Mouse (Mus musculus): ENCODE results near the gene Zfp451.
"Not testable (repeated sequence)": the region's sequence is repeated elsewhere in the genome, so short reads cannot be mapped to it uniquely, and the experiment has no call there.

Gene Zfp451

DNA sequence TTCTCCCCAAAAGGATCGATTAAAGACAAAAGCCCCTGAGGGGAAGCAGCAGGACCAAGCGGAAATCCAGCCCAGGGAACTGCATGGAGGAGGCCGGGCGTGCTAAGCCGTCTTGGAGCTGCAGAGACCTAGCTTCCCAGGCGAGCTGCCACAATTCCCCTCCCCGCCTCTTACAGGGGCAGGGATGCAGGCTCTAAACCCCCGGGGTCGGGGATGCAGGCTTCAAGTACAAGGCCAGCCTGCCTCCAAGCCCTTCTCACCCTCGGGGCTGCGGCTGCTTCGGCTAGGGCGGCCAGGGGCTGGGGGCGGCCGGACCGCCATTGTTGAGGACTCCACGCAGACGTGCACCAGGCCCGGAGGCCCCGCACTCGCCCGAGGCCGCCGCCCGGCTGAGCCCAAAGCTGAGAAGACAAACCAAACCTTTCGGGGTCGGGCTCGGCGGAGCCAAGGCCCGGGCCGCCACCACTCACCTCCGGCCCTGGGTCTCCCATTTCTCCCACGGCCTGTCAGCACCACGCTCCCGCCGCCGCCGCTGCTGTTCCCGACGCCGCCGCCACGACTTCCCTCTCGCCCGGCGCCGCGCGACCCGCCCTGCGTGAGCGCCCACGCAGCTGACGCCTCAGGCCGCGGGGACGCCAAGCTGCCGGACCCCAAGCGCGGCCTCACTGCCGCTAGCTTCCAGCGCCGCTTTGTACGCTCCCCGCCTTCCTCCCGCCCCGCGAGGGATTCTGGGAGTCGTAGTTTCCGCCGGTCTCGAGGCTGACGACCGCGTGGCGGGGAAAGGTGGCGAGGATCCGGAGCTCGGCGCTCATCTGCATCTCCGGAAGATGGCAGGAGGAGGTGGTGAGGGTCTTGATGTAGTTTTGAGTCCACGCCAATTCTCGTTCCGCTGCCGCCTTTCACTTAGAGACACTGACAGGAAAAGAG is at the start of gene Zfp451:
TSS of gene Zfp451 (minus strand) at position 728 of the 927 bp plus-strand sequence.
- DNase-seq (ENCODE audit: low read depth, low spot score) = peak; percentile 94

GRCm38 (mm10) chr1:33846807-33847206 is 32.4 kb upstream of the Zfp451 start:
- no peak for DNase-seq (ENCODE audit: low read depth, low spot score)

GRCm38 (mm10) chr1:33843823-33844222 is 29.4 kb upstream of the Zfp451 start:
- no peak for DNase-seq (ENCODE audit: low read depth, low spot score)

DNA sequence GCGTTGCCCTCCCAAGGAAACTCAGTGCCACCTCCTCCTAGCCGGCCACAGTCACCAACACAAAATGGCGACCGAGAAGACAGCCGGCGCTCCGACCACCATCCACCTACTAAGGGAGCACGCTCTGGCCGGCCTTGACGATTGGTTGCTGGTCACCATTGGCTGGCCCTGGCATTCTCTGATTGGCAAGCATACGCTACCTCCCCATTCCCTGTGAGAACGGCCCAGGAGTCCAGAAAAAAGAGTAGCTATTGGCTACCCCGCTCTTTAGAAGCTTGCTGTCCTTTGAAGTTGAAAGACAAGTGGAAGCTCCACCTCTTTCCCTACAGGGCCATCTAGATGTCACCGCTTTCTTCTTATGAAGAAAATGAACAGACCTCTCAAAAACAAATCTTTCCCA is 24.6 kb upstream of the Zfp451 start:
- DNase-seq (ENCODE audit: low read depth, low spot score) = not testable (repeated sequence)

- no peak for DNase-seq (ENCODE audit: low read depth, low spot score)
Observed at GRCm38 (mm10) chr1:33830586-33830985, 16.2 kb upstream of the Zfp451 start.

DNA sequence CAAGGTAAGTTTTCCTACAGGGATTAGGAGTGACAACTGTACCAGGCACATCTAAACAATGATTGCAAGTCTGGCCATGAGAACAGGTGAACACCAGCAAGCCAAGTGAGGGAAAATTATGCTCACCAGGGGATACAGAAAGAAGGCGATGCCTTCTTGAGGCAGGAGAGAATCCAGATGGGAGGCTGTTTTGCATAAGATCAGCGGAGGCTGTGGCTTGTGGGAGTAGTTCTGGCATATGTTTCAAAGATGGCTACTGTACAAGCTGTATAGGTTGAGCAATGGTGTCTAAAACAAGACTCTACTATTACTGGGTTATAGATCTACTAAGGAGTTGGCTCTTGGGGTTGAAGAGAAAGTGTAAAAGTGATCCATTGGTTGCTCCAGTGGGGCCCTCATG is 3.5 kb upstream of the Zfp451 start:
- no peak for DNase-seq (ENCODE audit: low read depth, low spot score)

DNA sequence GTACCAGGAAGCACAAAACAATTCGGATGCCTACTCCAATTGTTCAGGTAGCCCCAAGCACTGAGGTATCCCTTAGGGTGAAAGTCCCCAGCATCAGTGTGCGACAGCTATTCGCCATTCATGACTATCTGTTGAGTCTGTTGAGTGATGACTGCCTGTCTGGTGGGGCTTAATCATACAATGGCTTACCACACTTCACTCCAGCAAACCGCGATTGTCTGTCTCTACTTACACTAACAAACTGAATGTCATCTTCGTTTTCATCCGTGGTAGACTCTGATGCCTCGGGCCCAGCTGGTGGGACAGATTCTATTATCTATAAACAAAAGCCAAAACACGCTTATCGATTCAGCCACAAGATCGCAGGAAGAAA is 914 bp downstream of the Zfp451 start:
- no peak for DNase-seq (ENCODE audit: low read depth, low spot score)

DNA sequence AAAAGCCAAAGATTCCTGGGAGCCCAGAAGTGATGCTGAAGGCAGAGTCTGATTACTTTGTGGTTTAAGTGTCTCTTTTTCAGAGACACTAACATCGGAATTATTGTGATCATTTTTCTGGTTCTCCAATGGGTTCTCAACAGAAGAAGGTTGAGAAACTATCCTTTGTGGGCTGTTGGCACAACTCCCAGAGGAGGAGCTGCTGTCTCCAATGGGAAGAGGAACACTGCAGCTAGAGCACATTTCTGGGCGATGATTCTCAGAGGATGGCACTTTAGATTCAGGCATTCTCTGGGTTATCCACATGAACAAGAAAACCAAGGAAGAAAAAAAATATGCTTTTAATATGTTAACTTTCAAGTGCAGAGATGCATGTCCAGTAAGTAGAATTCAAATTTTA is 11.1 kb downstream of the Zfp451 start:
- no peak for DNase-seq (ENCODE audit: low read depth, low spot score)

GRCm38 (mm10) chr1:33799620-33800019 is 14.8 kb downstream of the Zfp451 start:
- no peak for DNase-seq (ENCODE audit: low read depth, low spot score)

DNA sequence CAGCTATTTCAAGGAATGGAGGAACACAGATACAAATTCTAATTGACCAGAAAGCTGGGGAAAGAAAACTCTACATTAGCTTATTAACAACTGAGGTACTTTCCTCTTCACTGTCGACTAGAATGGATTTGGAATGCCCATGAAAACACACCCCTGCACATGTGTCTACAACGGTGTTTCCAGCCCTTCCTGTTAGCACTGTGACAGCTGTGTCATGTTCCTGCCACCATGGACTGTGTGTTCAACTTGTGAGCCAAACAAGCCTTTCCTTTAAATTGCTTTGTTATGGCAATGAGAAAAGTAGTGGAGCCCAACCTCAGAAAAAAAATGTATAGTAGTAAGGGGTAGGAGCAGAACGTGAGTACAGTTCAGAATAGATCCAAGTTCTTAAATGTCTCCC is 25.9 kb downstream of the Zfp451 start:
- no peak for DNase-seq (ENCODE audit: low read depth, low spot score)

DNA sequence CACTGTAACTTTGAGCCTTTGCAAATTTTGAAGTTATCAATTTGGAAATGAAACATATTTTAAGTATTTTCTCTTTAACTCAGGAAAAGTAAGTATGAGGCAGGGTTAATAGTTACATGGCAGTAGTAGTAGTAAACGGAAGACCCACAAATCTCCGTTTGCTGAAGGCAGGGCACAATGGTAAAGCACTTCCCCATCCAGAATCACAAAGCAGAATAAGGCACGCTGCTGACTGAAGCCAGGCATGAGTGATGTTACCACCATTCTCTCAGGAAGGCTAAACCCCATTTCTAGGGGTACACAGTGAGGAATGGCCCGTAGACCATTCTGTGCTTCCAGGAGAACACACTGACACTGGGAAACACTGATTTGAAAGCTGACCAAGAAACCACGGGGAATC is 26.3 kb downstream of the Zfp451 start:
- no peak for DNase-seq (ENCODE audit: low read depth, low spot score)

- DNase-seq (ENCODE audit: low read depth, low spot score) = no peak
Observed at GRCm38 (mm10) chr1:33784561-33784960, 29.8 kb downstream of the Zfp451 start.

DNA sequence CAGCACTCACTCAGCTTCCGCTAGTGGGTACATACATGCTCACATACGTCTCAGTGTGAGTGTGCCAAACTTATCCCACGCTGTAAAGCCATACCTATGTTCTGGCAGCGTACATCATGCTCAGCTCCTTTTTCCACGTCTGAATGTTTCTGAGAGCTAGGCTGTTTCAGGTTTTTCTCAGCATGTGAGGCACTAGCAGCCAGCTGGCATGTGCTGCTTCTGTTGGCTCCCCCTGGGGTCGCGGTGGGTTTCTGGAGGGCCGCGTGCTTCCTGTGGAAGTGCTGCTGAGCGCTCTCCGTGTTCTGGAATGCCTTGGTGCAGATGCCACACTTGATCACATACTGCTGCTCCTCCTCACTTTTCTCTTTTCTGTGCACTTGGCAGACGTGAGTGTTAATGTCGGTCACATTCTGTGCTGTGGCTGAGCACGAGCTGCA is 38.2 kb downstream of the Zfp451 start:
- no peak for DNase-seq (ENCODE audit: low read depth, low spot score)

GRCm38 (mm10) chr1:33772106-33772505 is 42.3 kb downstream of the Zfp451 start:
- DNase-seq (ENCODE audit: low read depth, low spot score) = no peak

GRCm38 (mm10) chr1:33771621-33772020 is 42.8 kb downstream of the Zfp451 start:
- no peak for DNase-seq (ENCODE audit: low read depth, low spot score)

DNA sequence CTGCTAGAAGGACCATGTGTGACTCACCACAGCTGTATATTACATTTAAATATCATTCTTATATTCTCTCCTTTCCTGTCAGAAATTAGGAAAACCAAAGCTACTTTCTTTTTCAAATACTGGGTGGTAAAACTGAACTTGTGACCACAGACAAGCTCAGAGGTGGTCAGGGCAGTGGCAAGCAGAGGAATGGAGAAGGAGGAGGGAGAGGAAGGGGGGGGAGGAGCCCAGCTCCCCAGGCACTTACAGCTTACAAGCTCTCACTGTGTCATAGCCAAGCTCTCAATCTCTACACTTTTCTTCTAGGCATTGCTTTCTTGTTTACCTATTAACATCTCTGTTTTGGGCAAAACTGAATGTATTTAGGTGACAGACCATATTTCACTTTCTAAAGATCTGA is 45.6 kb downstream of the Zfp451 start:
- no peak for DNase-seq (ENCODE audit: low read depth, low spot score)

- no peak for DNase-seq (ENCODE audit: low read depth, low spot score)
Observed at GRCm38 (mm10) chr1:33768091-33768787, 46.2 kb downstream of the Zfp451 start.

GRCm38 (mm10) chr1:33766520-33767508 is 47.6 kb downstream of the Zfp451 start:
- no peak for DNase-seq (ENCODE audit: low read depth, low spot score)

GRCm38 (mm10) chr1:33765468-33766080 is 48.8 kb downstream of the Zfp451 start:
- DNase-seq (ENCODE audit: low read depth, low spot score) = no peak

DNA sequence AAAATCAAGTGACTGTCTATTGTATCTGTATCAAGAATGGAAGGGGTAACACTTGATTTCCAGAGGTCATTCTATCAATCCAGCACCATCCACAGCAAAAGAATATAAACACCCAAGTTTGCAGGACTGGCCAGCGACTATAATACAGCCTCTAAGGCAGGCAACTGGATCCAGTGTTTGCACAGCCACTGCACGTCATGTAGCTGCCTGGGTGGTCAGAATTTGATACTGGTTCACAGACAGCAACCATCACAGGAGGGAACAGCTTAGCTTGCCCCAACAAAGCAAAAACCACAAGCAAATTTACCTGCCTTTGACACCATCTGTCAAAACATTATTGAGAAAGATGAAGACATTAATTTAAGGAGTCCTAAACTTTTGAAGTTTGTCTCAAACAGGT is 50.6 kb downstream of the Zfp451 start:
- DNase-seq (ENCODE audit: low read depth, low spot score) = no peak

GRCm38 (mm10) chr1:33758488-33758887 is 55.9 kb downstream of the Zfp451 start:
- DNase-seq (ENCODE audit: low read depth, low spot score) = no peak
